Mouse (Mus musculus) liver, postnatal 0 days (tissue): ENCODE measurements around the gene Me3.

ENCODE experiments used
- CTCF ChIP-seq: sonication (generic); IDR thresholded peaks from 2 replicates; pipeline ENCODE4 v1.5.1; 2016; ENCODE audit warnings: antibody characterized with exemption, low read depth
- EP300 ChIP-seq: IDR thresholded peaks from 2 replicates; pipeline ENCODE4 v1.6.1; 2016; ENCODE audit warnings: antibody characterized with exemption, low read depth, mild to moderate bottlenecking

DNA sequence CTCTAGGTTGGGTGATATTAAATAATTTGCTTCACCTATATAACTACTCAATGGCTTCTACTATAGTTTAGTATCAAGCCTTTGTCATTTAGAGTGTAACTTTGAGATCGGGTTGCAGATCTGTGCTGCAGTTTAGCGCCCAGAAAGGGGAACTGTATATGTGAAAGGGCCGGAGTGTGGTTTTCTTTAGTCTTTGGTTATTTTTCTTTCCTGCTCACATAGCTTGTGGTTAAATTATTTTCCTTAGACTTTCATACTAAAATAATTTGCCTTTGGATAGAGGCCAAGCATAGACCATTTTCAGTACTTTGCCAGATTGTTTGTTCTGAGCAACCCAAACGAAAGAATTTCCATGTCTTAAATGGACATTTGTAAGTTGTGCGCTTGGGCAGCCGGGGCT is 46.9 kb downstream of the Me3 start:
- no peak for TF ChIP-seq CTCF
- no peak for TF ChIP-seq EP300
